Mouse (Mus musculus) midbrain, postnatal 0 days (tissue): ENCODE measurements around the gene March2. TPM values are rescaled to one million over a fixed set of nuclear protein-coding genes. Genes with fewer than 3 reads are reported as not detected.

Source experiments
- ATAC-seq: fragments of 200-750 bp; cut with Nextera tagmentation; 2 replicates; pipeline ENCODE4 v1.8.0; 2017; ENCODE audit warnings: moderate number of reproducible peaks, mild to moderate bottlenecking, moderate TSS enrichment, moderate library complexity; ENCODE audit not compliant: low FRiP score
- DNase-seq: peaks from one replicate; pipeline ENCODE4 v3.0.0-alpha.2; 2015; ENCODE audit warnings: low spot score
- H3K27ac ChIP-seq: fragments of 300-500 bp; sonication (generic); 2 replicates; pipeline ENCODE4 v1.5.1; 2014; ENCODE audit warnings: low read depth, mild to moderate bottlenecking, low read length, mixed read lengths
- H3K27me3 ChIP-seq: fragments of 300-500 bp; sonication (generic); 2 replicates; pipeline ENCODE4 v1.6.1; 2014; ENCODE audit warnings: low read length, control low read depth, mixed read lengths; ENCODE audit not compliant: insufficient read depth
- H3K36me3 ChIP-seq: fragments of 300-500 bp; sonication (generic); 2 replicates; pipeline ENCODE4 v1.6.1; 2014; ENCODE audit warnings: low read length, control low read depth, mixed read lengths; ENCODE audit not compliant: insufficient read depth
- H3K4me1 ChIP-seq: fragments of 300-500 bp; sonication (generic); 2 replicates; pipeline ENCODE4 v1.6.1; 2014; ENCODE audit warnings: mild to moderate bottlenecking, control low read depth, antibody characterized with exemption, low read length, mixed read lengths; ENCODE audit not compliant: insufficient read depth
- H3K4me2 ChIP-seq: fragments of 300-500 bp; sonication (generic); 2 replicates; pipeline ENCODE4 v1.6.1; 2014; ENCODE audit warnings: low read depth, mild to moderate bottlenecking, low read length, mixed read lengths; ENCODE audit not compliant: poor library complexity, severe bottlenecking
- H3K4me3 ChIP-seq: fragments of 300-500 bp; sonication (generic); 2 replicates; pipeline ENCODE4 v1.5.1; 2014; ENCODE audit warnings: low read depth, mild to moderate bottlenecking, low read length, moderate library complexity
- H3K9ac ChIP-seq: fragments of 300-500 bp; sonication (generic); replicated peaks from 2 replicates; pipeline ENCODE4 v1.6.1; 2014; ENCODE audit warnings: mild to moderate bottlenecking, low read length, moderate library complexity, mixed read lengths; ENCODE audit not compliant: poor library complexity, severe bottlenecking
- H3K9me3 ChIP-seq: fragments of 300-500 bp; sonication (generic); 2 replicates; pipeline ENCODE4 v1.6.1; 2016; ENCODE audit warnings: low read length, control low read depth
- CTCF ChIP-seq: IDR thresholded peaks from 2 replicates; pipeline ENCODE4 v1.5.1; 2016; ENCODE audit warnings: antibody characterized with exemption, mild to moderate bottlenecking
- WGBS: fragments of 180-500 bp; shearing (Covaris S2); extraction: QIAGEN DNeasy Blood & Tissue Kit; methylation state at CpG from one replicate; pipeline ENCODE4 v1.1.7; 2014; 5-methylcytosine and 5-hydroxymethylcytosine counted together
- polyA plus RNA-seq: library from polyadenylated mRNA; unstranded; fragments of >200 nt; fragmentation: Nextera tagmentation; extraction: Ambion mirVana; gene quantifications from 2 replicates; pipeline ENCODE4 v1.2.1, GENCODE M21; 2015
- total RNA-seq: library from RNA; depleted of rRNA; stranded (reverse); fragments of >200 nt; gene quantifications from 2 replicates; pipeline ENCODE4 v1.2.3, GENCODE M21; 2014

The March2 gene
- total and polyA plus RNA-seq, 2 experiments from 2014 or later, result 65.2 to 100 TPM

DNA sequence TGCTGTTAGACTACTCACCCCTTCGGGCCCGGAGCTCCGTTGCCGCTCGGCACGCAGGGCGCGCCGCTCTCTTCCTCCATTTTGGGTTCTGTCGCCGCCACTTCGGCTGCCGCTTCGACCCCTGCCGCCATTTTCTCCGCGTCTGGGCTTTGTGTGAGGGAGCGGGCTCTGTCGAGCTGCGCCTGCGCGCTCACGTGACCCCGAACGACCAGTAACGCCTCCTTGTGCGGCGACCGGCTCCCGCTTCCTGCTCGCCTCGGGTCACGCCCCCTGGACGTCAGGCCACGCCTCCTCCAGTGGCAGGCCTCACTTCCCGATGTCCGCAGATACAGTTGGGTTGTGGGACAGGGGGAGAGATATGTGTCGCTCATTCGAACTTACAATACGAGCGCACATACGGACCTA is 33.2 kb downstream of the March2 start:
- Histone ChIP-seq H3K9me3 (no peaks in the 10 kb centered on the region), H3K27me3 (no peaks in the 10 kb centered on the region), H3K36me3 (no peaks in the 10 kb centered on the region), H3K9ac (peak overlapping the region; percentile 96), H3K4me1 (peaks cover 14% of the 10 kb centered on the region), H3K27ac (peak overlapping the region; percentile 97), H3K4me3 (peak overlapping the region; percentile 91), H3K4me2 (peak overlapping the region; percentile 87)
- TF ChIP-seq CTCF, result peak; percentile 24; the same call in 1 of the 2 replicates
- 0% methylated on average over 37 of the region's 42 CpGs for WGBS
- DNase-seq (peak; percentile 97), ATAC-seq (peak; percentile 98)

DNA sequence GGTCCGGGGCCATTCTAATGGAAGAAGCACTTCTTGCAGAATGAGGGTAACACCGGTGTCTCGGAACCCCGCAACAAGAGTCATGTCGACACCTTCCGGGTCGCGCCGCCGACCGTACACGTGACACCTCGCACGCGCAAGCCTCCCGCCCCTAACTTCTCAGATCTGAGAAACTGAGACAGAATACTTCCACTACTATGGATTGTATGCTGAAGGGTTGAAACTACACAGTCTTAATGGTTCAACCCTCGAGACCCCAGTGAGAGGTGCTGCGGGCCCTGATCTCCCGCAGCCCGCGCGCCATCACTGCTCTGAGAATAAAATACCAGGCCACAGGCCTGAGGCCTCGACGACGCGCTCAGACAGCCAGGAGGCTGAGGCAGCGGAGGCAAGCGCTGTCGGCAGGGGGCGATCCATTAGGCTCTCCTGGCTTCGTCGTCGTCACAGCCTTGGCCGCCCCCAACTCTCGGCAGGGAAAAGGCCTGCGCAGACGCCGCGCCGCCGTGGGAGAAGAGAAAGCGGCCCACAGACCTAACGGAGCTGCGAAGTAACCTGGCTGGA is 33.7 kb downstream of the March2 start:
- Histone ChIP-seq H3K4me3 (peak overlapping the region; percentile 91), H3K36me3 (no peaks in the 10 kb centered on the region), H3K4me2 (peak overlapping the region; percentile 87), H3K9me3 (no peaks in the 10 kb centered on the region), H3K27me3 (no peaks in the 10 kb centered on the region), H3K9ac (peak overlapping the region; percentile 96), H3K4me1 (peaks cover 14% of the 10 kb centered on the region), H3K27ac (peak overlapping the region; percentile 97)
- ATAC-seq (peak; percentile 85), DNase-seq (peak; percentile 82)
- peak; percentile 68 for TF ChIP-seq CTCF
- WGBS, result 0% methylated on average over 44 of the region's 44 CpGs

DNA sequence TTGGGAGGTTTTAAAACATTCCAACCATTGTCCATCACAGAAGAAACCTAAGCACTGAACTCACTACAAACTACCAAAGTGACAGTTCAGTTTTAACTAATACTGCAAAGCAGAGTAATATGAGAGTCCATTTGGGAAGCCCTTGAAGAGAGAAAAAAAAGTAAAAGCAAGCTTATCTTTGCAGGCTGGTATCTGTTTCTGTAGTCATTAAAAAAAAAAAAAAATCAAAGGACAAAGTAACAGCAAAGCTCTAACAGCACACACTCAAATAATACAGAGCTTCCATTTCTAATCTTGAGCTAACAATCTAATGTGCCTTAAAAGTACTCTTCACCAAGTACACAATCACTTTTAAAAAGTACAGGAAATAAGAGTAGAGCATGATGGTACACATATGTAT is 36.7 kb downstream of the March2 start:
- Histone ChIP-seq H3K9ac (no peak overlapping the region), H3K27ac (no peak overlapping the region), H3K4me1 (peaks cover 14% of the 10 kb centered on the region), H3K4me2 (no peak overlapping the region), H3K36me3 (no peaks in the 10 kb centered on the region), H3K9me3 (no peaks in the 10 kb centered on the region), H3K4me3 (no peak overlapping the region), H3K27me3 (no peaks in the 10 kb centered on the region)
- ATAC-seq, result no peak
- TF ChIP-seq CTCF, result no peak
- no peak for DNase-seq

DNA sequence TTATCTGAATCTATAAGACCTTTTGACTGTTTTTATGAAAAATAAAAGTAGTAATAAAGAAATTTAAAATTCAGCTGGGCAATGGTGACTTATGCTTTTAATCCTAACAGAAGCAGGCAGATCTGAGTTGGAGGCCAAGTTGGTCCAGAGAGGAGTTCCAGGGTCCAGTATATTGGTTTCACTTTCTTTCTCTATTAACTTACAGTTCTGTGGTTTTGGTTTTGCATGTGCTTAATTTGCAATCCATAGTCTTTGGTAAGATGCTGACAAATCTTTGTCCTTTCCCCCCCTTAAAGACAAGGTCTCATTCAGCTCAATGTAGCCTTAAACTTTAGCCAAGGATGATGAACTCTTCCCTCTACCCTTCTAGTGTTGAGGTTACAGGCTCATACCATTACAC is 39.7 kb downstream of the March2 start:
- DNase-seq (no peak), ATAC-seq (no peak)
- Histone ChIP-seq H3K9ac (no peak overlapping the region), H3K9me3 (no peaks in the 10 kb centered on the region), H3K36me3 (peaks cover 8% of the 10 kb centered on the region), H3K4me3 (no peak overlapping the region), H3K4me2 (no peak overlapping the region), H3K4me1 (peaks cover 11% of the 10 kb centered on the region), H3K27me3 (no peaks in the 10 kb centered on the region), H3K27ac (no peak overlapping the region)
- TF ChIP-seq CTCF, result no peak

DNA sequence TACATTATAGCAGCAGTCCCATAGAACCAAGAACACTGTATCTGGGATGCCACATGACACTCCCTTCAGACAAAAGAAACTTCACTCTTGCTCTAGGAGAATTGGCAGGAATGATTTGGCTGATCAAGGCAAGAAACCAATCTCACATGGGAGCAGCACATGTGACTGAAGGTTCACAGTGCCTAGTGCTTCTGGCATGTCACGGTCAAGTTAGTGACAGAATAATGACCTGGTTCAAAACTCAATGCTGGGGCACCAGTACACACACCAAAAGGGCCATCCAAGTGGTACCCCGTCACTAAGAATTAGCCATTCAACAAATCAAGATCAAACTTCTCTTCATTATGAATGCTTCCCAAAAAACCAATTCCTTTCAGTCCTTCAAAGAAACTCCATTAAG is 42.4 kb downstream of the March2 start:
- Histone ChIP-seq H3K27me3 (no peaks in the 10 kb centered on the region), H3K9ac (no peak overlapping the region), H3K9me3 (no peaks in the 10 kb centered on the region), H3K4me2 (no peak overlapping the region), H3K4me3 (no peak overlapping the region), H3K27ac (no peak overlapping the region), H3K36me3 (peaks cover 8% of the 10 kb centered on the region), H3K4me1 (0 out of 2 replicates have a peak, but pooled peaks cover 2% of the 10 kb centered on the region)
- no peak for ATAC-seq
- WGBS, result 87% methylated on average over 2 of the region's 2 CpGs
- TF ChIP-seq CTCF, result no peak
- DNase-seq, result no peak

DNA sequence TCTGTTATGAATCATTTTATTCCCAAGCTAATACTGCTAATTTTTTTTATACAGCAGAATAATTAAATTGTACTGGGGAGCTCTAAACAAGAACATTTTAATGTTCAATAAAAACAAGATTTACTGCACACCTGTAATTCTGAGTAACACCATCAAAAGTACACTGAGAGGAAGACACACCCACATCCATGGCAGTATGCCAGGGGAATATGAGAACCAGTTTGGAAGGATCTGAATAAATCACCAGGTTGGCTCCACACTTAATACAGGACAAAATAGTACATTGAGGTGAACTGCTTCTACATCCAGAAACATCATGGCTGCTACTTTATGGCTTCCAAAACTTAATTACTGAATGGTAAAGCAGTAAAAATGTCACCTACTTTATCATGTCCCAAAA is 43.0 kb downstream of the March2 start:
- no peaks in the 10 kb centered on the region for H3K9me3 ChIP-seq
- H3K27ac ChIP-seq, result no peak overlapping the region
- no peak overlapping the region for H3K9ac ChIP-seq
- no peak overlapping the region for H3K4me2 ChIP-seq
- H3K4me3 ChIP-seq, result no peak overlapping the region
- ATAC-seq (no peak), DNase-seq (no peak)
- no peak for TF ChIP-seq CTCF
- H3K4me1 ChIP-seq, result no peaks in the 10 kb centered on the region
- H3K36me3 ChIP-seq, result peaks cover 8% of the 10 kb centered on the region
- H3K27me3 ChIP-seq, result no peaks in the 10 kb centered on the region
